Mouse (Mus musculus) olfactory bulb, adult 2 months (tissue): Measurements from ENCODE around the gene Pla2g5.

Experiments used
- CTCF ChIP-seq: fragments of 200-500 bp; IDR thresholded peaks from 2 replicates; pipeline ENCODE4 v1.5.1; 2012; ENCODE audit warnings: low read depth, mild to moderate bottlenecking, low read length, moderate library complexity; ENCODE audit not compliant: insufficient read depth
- POLR2A ChIP-seq: fragments of 200-500 bp; IDR thresholded peaks from 2 replicates; pipeline ENCODE4 v1.6.1; 2012; ENCODE audit warnings: mild to moderate bottlenecking, low read depth, low read length, moderate library complexity; ENCODE audit not compliant: insufficient read depth

DNA sequence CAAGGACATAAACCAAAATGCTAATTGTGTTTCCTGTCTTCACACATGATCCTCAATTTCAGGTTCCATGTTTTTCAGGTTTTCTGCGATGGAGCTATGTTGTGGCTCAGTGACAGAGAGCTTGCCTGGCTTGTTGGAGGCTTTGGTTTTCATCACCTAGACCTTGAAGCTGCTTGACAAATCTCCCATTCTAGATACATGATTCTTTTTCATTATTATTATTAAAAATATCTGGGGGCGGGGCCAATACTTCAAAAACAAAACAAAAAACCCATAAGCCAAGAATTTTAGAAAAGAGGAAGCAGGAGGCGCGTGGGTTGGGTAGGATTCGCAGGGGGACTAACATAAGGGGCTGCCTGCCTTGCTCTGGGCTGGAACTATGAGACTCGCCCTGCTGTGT is 87.8 kb downstream of the Pla2g5 start, which contains the start of gene Pla2g2d:
- TF ChIP-seq POLR2A (no peak), CTCF (no peak)
